Mouse (Mus musculus): ENCODE data around the gene Hnrnpab. TPM values are rescaled to one million over a fixed set of nuclear protein-coding genes. Genes with fewer than 3 reads are reported as not detected.

The Hnrnpab gene
- total and polyA plus RNA-seq, 3 experiments, result 184 to 1,104 (median 894) TPM

- H3K36me3 ChIP-seq (ENCODE audit: control insufficient read depth in 1 of 2, insufficient read depth in 2 of 2, low read length in 2 of 2), result no peaks in the 10 kb centered on the region
- no peaks in the 10 kb centered on the region for H3K27me3 ChIP-seq (ENCODE audit: control insufficient read depth in 1 of 2, insufficient read depth in 2 of 2, low read length in 2 of 2)
- peaks cover 3% of the 10 kb centered on the region; the same call in 1 of the 2 replicates for H3K79me2 ChIP-seq (ENCODE audit: control insufficient read depth, insufficient read depth, low read length, poor library complexity)
- H3K9ac ChIP-seq (ENCODE audit: control insufficient read depth, low read depth, low read length, poor library complexity, severe bottlenecking), result no peak overlapping the region
- no peak overlapping the region for H3K27ac ChIP-seq (ENCODE audit: control insufficient read depth, low read depth, low read length)
- no peak for DNase-seq (ENCODE audit: low read depth, low spot score)
- TF ChIP-seq POLR2AphosphoS5 (IDR thresholded peaks at IDR 0.05; ENCODE audit: borderline replicate concordance, low read depth, low read length), result no peak
- TF ChIP-seq HCFC1 (IDR thresholded peaks at IDR 0.05; ENCODE audit: low read depth, low read length), result no peak
- no peak for TF ChIP-seq MXI1 (IDR thresholded peaks at IDR 0.05; ENCODE audit: low read depth, low read length)
- no peak for TF ChIP-seq E2F4 (IDR thresholded peaks at IDR 0.05; ENCODE audit: borderline replicate concordance, low read depth, low read length)
- no peak for TF ChIP-seq MEF2A (IDR thresholded peaks at IDR 0.05; ENCODE audit: extremely low read depth, insufficient replicate concordance, low read depth, low read length, poor library complexity, severe bottlenecking)
- TF ChIP-seq MAFK (IDR thresholded peaks at IDR 0.05; ENCODE audit: borderline replicate concordance, low read depth, low read length), result no peak
- H3K4me1 ChIP-seq (ENCODE audit: control insufficient read depth in 1 of 2, insufficient read depth in 2 of 2, low read length in 2 of 2), result peaks cover 1 to 2% of the 10 kb centered on the region in 2 experiments; a peak in 1 of 4 replicates
- H3K9me3 ChIP-seq (replicated peaks; ENCODE audit: insufficient read depth, low read length), result no peaks in the 10 kb centered on the region
- H3K4me3 ChIP-seq (ENCODE audit: control insufficient read depth in 1 of 2, insufficient read depth in 1 of 2, low read depth in 2 of 2, low read length in 2 of 2), result no peak overlapping the region
These were observed 40.4 kb upstream of the Hnrnpab start for GRCm38 (mm10) chr11:51646751-51647667.

GRCm38 (mm10) chr11:51646245-51646644 is 39.6 kb upstream of the Hnrnpab start:
- H3K79me2 ChIP-seq (ENCODE audit: control insufficient read depth, insufficient read depth, low read length, poor library complexity), result peaks cover 3% of the 10 kb centered on the region; the same call in 1 of the 2 replicates
- H3K27me3 ChIP-seq (ENCODE audit: control insufficient read depth in 1 of 2, insufficient read depth in 2 of 2, low read length in 2 of 2), result no peaks in the 10 kb centered on the region
- no peaks in the 10 kb centered on the region for H3K9me3 ChIP-seq (replicated peaks; ENCODE audit: insufficient read depth, low read length)
- DNase-seq (ENCODE audit: low read depth, low spot score), result no peak
- TF ChIP-seq MYC (IDR thresholded peaks at IDR 0.05; ENCODE audit: low read depth, low read length) (no peak), ZC3H11A (IDR thresholded peaks at IDR 0.05; ENCODE audit: low read depth, low read length) (no peak), GATA1 (IDR thresholded peaks at IDR 0.05; ENCODE audit: low read depth, low read length) (no peak), RAD21 (IDR thresholded peaks at IDR 0.05; ENCODE audit: low read depth, low read length) (no peak), POLR2AphosphoS2 (IDR thresholded peaks at IDR 0.05; ENCODE audit: low read length) (no peak), POLR2A (IDR thresholded peaks at IDR 0.05; ENCODE audit: control insufficient read depth in 1 of 2, insufficient read depth in 1 of 2, low read depth in 1 of 2, low read length in 2 of 2, poor library complexity in 1 of 2) (no peak), HCFC1 (IDR thresholded peaks at IDR 0.05; ENCODE audit: low read depth, low read length) (no peak), MAX (IDR thresholded peaks at IDR 0.05; ENCODE audit: low read length) (no peak), ZMIZ1 (IDR thresholded peaks at IDR 0.05; ENCODE audit: low read depth, low read length) (no peak), BHLHE40 (IDR thresholded peaks at IDR 0.05; ENCODE audit: borderline replicate concordance, low read depth, low read length) (no peak), TCF12 (IDR thresholded peaks at IDR 0.05; ENCODE audit: low read depth, low read length) (no peak), GABPA (IDR thresholded peaks at IDR 0.05; ENCODE audit: low read depth, low read length) (no peak), TAL1 (IDR thresholded peaks at IDR 0.05; ENCODE audit: low read length) (no peak), SIN3A (IDR thresholded peaks at IDR 0.05; ENCODE audit: low read length) (no peak), MEF2A (IDR thresholded peaks at IDR 0.05; ENCODE audit: extremely low read depth, insufficient replicate concordance, low read depth, low read length, poor library complexity, severe bottlenecking) (no peak), RCOR1 (IDR thresholded peaks at IDR 0.05; ENCODE audit: low read depth, low read length) (no peak), JUND (IDR thresholded peaks at IDR 0.05; ENCODE audit: low read depth, low read length) (no peak), E2F4 (IDR thresholded peaks at IDR 0.05; ENCODE audit: borderline replicate concordance, low read depth, low read length) (no peak)
- no peaks in the 10 kb centered on the region for H3K36me3 ChIP-seq (ENCODE audit: control insufficient read depth in 1 of 2, insufficient read depth in 2 of 2, low read length in 2 of 2)
- no peak overlapping the region for H3K27ac ChIP-seq (ENCODE audit: control insufficient read depth, low read depth, low read length)
- no peak overlapping the region for H3K4me3 ChIP-seq (ENCODE audit: control insufficient read depth in 1 of 2, insufficient read depth in 1 of 2, low read depth in 2 of 2, low read length in 2 of 2)
- peaks cover 1 to 2% of the 10 kb centered on the region in 2 experiments; a peak in 1 of 4 replicates for H3K4me1 ChIP-seq (ENCODE audit: control insufficient read depth in 1 of 2, insufficient read depth in 2 of 2, low read length in 2 of 2)
- H3K9ac ChIP-seq (ENCODE audit: control insufficient read depth, low read depth, low read length, poor library complexity, severe bottlenecking), result no peak overlapping the region

Measured in MEL (cell line).